Mouse (Mus musculus) layer of hippocampus, postnatal 10 days (tissue): Measurements from ENCODE around the gene Muc1. TPM values are rescaled to one million over a fixed set of nuclear protein-coding genes. Genes with fewer than 3 reads are reported as not detected.
A peak's percentile ranks its signal among the peaks of the same experiment; 100 is the strongest.

Experiments
- DNase-seq, 2 experiments: peaks; one replicate each; pipeline ENCODE4 v3.0.0; 2021; ENCODE audit warnings: low spot score in 2 of 2
- microRNA-seq, 2 experiments: library from miRNA; unstranded; fragments of <30 nt; microRNA quantifications; one replicate each; pipeline ENCODE4 v1.2.0; 2021
- total RNA-seq, 2 experiments: library from RNA; stranded (reverse); gene quantifications; 2 replicates each; pipeline ENCODE4 v1.2.3; 2021

The Muc1 gene
- total RNA-seq, 2 experiments from 2014 or later: 0.66 to 0.89 TPM

DNA sequence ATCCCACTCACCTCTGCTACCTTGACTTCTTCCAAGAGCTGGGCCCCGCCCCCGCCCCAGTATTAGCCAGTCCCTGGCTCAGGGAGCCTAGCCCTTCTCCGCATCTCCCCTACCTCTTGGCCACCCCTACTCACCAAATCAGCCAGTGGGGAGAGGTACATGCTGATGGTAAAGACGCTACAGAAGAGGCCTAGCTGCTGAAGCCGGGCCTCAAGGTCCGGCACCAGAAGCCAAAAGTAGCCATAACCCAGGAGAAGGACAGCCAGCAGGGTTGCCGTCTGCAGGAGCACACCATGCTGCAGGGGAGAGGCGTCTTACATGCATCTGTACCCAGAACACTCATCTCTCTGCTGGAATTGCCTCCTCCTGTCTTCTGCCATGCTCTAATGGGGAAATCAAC, 40.1 kb downstream of the Muc1 start:
- DNase-seq: no peak

DNA sequence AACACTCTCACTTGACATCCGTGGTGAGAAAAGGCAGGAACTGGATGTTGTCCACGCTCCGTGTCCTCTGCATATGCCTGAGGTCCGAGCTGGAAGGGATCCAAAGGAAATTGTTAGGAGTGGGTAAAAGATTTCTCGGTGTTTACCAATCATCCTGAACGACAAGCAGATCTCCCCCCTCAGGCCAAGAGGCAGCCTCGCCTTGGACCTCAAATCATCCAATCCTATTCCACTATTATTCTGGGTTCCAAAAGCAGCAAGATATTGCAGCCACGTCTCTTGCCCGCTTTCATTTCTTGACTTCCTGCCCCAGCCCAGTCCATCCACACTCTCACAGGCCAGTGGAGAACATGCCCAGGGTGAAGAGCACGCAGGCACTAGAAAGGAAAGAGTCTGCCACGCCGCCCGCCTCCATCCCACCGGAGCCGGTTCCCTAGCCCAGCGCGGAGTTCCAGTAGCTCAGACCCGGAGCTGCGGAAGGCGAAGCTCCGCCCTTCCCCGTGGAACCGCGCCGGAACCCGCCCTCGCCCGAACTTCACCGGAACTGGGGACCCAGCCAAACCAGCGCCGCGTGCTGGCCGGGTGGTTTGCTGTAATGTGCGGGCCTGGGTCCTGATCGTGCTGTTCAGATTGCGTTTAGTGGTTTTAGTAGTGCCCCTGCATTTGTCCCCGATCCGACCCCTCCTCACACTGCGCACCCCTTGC, 41.3 kb downstream of the Muc1 start, which contains the start of gene Slc50a1:
Gene Slc50a1 (minus strand): TSS at position 520 of the 705 bp plus-strand sequence.
- DNase-seq: peak; percentile 87 to 94

DNA sequence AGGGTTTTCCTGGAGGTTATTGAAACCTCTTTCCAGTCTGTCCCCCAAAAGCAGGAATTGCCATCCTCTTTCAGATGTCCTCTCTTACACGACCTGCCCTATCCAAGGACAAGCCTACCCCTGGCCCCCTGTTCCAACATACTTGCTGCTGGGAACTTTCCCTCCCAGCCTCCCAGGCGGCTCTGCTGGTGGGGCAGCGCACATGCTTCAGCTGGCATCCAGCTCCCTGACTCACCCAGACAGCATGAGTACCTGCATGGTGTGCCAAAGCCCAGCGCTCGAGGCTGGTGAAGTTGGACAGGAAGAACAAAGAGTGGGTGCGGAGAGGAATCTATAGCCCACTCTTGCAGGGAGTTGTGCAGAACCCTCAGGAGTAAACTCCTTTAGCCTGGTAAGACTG, 42.0 kb downstream of the Muc1 start:
- DNase-seq: peak; percentile 55 to 59

DNA sequence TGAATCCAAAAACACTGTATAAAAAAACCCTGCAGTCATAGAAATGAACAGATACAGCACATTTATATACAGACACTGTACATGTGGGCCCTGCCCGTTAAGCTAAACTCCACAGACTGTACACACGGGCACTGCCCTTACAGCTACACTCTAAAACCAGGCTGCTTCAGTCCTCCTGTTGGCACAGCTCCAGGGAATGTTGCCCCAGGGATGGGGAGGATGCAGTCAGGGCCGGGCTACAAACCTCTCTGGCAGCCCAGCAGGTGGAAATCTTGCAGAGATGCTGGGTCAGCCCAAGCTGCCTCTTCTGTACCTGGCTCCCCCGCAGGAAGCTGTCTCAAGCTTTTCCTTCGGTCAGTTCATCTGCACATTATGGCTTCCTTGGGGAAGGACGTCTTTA, 42.9 kb downstream of the Muc1 start:
- no peak for DNase-seq

DNA sequence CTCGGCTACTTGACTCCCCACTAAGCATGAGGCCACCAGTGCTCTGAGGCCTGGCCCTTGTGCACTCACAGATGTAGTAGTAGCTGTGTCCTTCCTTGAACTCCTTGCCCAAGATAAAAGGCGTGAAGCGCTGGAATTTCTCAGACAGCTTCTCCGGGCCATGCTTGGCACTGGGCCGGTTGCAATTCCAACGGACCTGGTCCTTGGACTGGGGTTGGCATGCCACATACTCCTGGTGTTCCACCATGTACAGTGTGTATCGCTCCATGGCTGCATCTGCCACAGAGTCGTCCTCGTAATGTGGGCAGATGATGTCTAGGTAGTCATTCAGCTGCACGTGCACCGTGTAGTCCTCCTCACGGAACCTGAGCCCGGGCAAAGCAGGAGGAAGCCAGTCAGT, 47.2 kb downstream of the Muc1 start:
- DNase-seq: no peak

DNA sequence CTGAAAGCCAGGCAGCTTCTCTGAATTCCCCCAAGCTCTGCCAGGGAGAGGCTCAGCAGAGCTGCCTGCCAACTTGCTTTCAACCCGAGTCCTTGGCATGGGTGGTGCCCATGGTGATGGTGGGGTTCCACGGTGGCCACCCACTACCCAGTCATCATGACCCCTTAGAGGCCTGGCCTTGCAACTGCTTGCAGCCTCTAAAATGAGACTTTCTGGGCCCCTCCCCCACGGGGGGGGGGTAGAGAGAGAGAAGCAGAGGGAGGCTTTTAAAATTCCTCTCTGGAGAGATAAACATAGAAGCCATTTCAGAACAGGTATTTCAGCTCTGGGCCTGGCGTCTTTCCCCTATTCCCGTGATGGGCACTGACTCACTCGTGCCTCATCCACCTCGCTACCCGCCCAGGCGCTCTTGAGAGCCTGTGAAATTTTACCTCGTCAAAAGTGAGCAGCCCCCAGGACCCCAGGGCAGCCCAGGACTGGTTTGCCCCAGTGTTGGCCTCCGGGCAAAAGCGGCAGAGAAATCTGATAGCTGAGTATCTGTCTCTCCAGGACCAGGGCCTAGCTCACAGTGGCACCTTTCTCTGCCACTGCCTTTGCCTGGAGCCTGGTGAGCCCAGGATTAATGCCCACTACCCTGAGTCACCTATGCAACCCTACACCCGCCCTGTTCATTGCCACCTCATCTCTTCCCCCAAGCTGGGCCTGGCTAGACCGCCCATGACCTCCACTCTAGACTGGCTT, 48.6 kb downstream of the Muc1 start:
- DNase-seq: peak in 1 of 2 experiments; percentile 40

DNA sequence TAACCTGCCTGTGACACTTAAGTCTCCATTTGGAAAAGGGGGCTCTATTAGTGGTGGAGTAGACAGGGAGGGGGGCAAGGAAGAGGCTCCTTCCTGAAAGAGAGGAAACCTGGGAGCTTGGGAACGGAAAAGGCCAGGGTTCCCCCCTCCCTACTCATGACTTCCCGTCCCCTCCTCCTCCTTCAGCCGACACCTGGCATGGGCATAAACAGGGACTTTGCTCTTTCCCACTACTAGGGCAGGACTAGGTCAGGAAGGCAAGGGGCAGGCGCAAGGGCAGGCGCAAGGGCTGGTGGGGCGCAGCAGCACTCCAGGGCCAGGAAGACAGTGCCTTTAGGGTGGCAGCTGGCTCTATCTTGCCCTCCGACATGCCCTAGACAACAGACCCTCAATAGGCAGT, 49.2 kb downstream of the Muc1 start:
- no peak for DNase-seq

DNA sequence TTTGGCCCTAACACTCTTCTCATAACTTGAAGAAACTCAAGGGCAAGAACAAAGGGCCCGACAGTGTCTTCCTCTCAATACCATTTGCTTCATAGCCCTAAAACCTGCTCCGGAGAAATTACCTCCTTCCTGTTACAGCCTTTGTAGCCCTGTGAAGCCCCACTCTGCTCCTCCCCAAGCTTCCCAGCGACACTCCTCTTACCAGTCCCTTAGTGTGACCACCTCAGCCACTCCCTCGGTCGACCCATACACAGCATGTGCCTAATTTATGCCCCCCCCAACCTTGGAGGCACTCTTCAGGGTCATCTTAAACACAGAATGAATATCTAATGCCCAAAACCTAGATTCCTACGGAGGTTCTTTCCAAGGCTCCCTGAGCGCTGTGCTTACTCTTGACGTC, 49.8 kb downstream of the Muc1 start:
- no peak for DNase-seq

DNA sequence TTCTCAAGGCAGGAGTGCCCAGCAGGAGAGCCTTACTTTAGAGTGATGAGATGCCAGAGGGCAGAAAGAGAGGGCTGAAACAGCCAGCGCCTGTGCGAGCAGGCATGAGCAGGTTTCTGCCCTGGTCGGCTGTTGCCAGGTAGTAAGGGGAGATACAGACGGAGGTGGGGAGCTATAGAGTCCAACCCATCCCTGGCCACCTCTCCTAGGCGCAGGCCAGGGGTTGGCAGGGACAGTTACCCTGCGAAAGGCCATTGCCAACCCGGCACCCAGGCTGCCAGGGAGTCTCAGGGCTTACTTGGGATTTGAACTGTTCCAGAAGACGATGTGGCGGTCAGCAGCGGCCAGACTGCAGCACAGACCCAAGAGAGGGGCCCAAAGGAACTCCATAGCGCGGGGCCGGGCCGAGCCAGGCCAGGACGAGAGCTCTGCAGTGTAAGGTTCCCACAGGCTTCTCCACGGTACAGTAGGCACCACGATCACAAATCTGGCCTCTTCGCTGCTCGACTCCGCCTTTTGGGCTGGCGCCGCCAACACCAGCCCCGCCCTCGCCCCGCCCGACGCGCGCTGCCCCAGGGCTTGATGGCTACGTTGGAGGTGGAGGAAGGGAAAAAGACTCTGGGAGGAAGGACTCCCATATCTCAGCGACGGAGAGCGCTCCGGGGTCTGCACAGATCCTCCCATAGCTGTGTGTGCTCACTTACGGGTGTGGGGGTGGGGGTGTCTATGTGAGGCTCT, 50.5 kb downstream of the Muc1 start:
- DNase-seq: peak; percentile 71 to 74

DNA sequence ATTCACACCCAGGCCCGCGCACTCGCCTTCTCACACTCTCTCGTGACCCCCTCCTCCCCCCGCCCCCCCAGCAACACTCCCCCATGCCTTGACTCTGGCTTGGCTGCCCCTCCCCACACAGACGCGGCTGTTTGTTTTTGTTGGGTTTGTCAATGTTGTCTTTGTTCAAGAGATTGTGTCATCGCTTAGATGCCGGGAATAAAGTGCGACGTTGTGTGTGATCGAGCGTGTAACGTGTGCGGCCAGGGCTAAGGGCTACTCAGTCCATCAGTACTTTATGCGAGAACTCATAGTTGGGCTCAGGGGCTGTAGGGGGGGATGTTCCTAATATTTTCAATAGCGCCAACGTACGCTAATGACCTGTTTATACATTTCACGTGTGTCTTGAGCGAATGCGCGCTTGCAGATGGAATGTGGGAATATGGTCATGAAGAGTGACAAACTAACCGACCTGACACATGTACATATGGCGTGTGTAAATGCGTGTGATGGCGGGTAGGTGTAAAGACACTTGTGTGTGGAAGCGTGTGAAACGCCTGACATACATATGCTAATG, 51.3 kb downstream of the Muc1 start:
- peak in 1 of 2 experiments; percentile 34 for DNase-seq

DNA sequence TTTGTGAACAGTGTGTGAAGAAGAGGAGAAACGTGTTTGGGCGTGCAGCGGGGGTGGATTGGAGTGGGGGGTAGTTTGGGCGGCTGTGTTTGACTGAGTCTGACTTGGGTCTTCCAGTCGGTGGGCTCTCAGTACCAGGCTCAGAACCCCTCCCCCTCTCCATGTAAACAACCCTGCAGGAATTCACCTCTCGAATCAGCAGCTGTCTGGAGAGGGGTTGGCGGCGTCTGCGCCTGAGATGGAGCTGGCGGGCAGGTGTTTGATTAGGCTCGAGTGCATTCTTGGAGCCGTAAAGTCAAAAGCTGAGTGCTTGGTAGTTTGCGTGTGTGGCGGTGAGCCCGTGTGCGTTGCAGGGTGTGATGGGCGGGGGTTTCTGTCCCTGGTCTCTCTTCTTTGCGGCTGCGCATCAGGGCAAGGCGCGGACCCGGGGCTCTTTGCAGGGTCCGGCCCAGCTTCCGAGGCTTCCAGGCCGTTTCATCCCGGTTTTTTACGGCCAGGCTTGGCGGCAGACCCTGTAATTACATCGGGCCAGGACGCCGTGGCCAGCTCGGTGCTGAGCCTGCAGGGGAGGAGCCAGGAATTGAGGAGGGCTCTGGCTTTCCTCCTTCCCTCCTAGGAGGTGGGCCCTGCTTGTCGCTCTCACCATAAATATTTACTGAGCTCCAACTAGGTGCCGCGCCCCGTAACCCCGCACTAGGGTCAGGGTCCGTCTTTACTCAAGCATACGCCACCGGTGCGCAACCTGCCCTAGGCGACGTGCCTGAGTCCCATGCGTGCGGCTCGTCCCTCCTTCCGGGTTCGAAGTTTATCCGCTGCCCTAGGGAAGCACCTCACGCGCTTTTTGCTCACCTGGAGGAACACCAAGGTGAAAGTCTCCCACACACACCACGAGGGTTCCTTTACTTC, 52.0 kb downstream of the Muc1 start, which contains the start of gene Efna1:
Gene Efna1 (minus strand): TSS at position 537 of the 906 bp plus-strand sequence.
- DNase-seq: peak; percentile 29 to 50

DNA sequence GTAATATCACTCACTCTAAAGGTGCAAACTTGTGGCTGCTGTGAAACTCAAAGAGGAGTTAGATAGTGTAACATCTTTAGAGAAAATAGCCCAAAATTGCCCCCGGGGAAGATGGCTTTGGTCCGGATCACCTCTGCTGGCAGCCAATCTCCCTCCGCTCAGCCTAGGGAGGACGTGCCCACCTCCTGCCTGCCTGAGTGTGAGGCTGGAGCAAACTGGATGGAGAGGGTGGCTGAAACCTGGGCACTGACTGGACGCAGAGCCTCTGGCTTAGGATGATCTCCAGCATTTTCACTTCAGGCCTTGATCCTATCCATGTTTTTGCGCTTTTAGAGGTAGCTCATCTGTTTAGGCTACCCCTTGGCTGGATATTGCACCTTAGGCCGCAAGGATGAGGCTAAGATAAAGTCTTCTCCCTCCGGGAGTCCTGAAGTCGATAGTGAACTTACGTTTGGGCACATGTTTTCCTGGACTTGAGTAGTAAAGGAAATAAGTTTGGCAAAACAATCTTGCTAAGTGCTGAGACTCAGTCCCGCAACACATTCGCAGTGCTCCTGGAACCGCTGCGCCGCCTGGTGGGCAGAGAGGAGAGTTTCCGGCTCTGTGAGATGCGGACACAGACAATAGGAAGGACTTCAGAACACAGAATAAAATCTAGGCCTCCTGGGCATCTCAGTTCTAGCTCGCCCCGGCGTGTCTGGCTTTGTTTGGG, 52.9 kb downstream of the Muc1 start:
- DNase-seq: peak; percentile 84 to 90

DNA sequence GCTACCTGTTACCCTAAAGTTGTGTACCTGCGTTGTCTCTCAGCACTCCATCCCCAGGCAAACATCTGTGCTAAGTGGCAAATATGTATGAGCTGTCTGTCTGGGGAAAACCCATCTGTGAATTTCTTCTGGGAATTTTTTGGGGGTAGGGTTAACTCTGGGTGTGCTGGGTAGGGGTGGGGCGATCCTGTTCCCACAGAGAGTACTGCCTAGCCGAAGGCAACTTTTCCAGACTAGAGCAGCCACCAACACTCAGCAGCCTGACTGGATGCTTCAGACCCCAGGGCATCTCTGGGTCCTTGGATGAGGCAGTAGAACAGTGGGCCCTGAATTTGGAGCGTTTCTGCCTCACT, 53.4 kb downstream of the Muc1 start:
- DNase-seq: no peak

Small RNA genes within 50 kb of the gene (microRNA-seq; reads per million reads assigned to microRNA genes)
- 6,307 to 8,460 reads per million in 2 experiments for gene Mir92b

Other genes starting within 250 kb of the Muc1 start
- 100 to 1,000 TPM; 164 to 173 TPM for gene Rusc1, start 135.7 kb upstream of the Muc1 start, total RNA-seq
- under 1 TPM in 1 of 2 experiments, not detected in 1; 0.18 TPM for gene Gm43738, start 128.0 kb upstream of the Muc1 start, total RNA-seq
- 100 to 1,000 TPM; 159 to 162 TPM for gene Fdps, start 127.1 kb upstream of the Muc1 start, total RNA-seq
- under 1 TPM; 0.22 to 0.48 TPM for gene Pklr, start 92.9 kb upstream of the Muc1 start, total RNA-seq
- 10 to 100 TPM; 30.9 to 35.1 TPM for gene Hcn3, start 68.9 kb upstream of the Muc1 start, total RNA-seq
- 10 to 100 TPM; 52.0 to 55.9 TPM for gene Clk2, start 64.3 kb upstream of the Muc1 start, total RNA-seq
- gene Scamp3, start 51.6 kb upstream of the Muc1 start, total RNA-seq: 10 to 100 TPM; 79.4 to 79.6 TPM
- gene Fam189b, start 45.9 kb upstream of the Muc1 start, total RNA-seq: 10 to 100 TPM; 65.8 to 69.5 TPM
- gene Gba, start 26.1 kb upstream of the Muc1 start, total RNA-seq: 10 to 100 TPM; 57.9 to 58.7 TPM
- gene Thbs3, start 13.9 kb upstream of the Muc1 start, total RNA-seq: 10 to 100 TPM; 45.2 to 48.4 TPM
- 100 to 1,000 TPM in 1 of 2 experiments, 10 to 100 TPM in 1; 92.8 to 109 TPM for gene Mtx1, start 2.0 kb upstream of the Muc1 start, total RNA-seq
- gene Krtcap2, start 16.9 kb downstream of the Muc1 start, total RNA-seq: 10 to 100 TPM; 72.8 to 95.1 TPM
- 100 to 1,000 TPM; 101 to 112 TPM for gene Trim46, start 17.3 kb downstream of the Muc1 start, total RNA-seq
- 10 to 100 TPM; 53.3 to 66.3 TPM for gene Dpm3, start 30.3 kb downstream of the Muc1 start, total RNA-seq
- gene Slc50a1, start 41.5 kb downstream of the Muc1 start, total RNA-seq: 10 to 100 TPM; 27.6 to 29.8 TPM
- 1 to 10 TPM; 6.4 to 7.2 TPM for gene Efna1, start 52.1 kb downstream of the Muc1 start, total RNA-seq
- gene Efna3, start 93.9 kb downstream of the Muc1 start, total RNA-seq: 10 to 100 TPM; 59.9 to 63.1 TPM
- gene Efna4, start 109.0 kb downstream of the Muc1 start, total RNA-seq: 1 to 10 TPM; 2.7 to 3.4 TPM
- gene Adam15, start 120.9 kb downstream of the Muc1 start, total RNA-seq: 100 to 1,000 TPM; 102 to 105 TPM
- under 1 TPM; 0.51 to 0.71 TPM for gene Dcst2, start 132.9 kb downstream of the Muc1 start, total RNA-seq
- gene Dcst1, start 136.2 kb downstream of the Muc1 start, total RNA-seq: under 1 TPM in 1 of 2 experiments, not detected in 1; 0.59 TPM
- gene Zbtb7b, start 165.7 kb downstream of the Muc1 start, total RNA-seq: 1 to 10 TPM; 6.6 to 8.7 TPM
- 1 to 10 TPM in 1 of 2 experiments, not detected in 1; 3.5 TPM for gene Lenep, start 173.7 kb downstream of the Muc1 start, total RNA-seq
- 10 to 100 TPM; 28.8 to 33.6 TPM for gene Flad1, start 182.8 kb downstream of the Muc1 start, total RNA-seq
- gene Cks1b, start 189.3 kb downstream of the Muc1 start, total RNA-seq: 10 to 100 TPM in 1 of 2 experiments, 1 to 10 TPM in 1; 9.8 to 10.9 TPM
- 10 to 100 TPM; 14.7 to 15.1 TPM for gene Shc1, start 189.4 kb downstream of the Muc1 start, total RNA-seq
- 10 to 100 TPM; 48.5 to 52.3 TPM for gene Pygo2, start 201.2 kb downstream of the Muc1 start, total RNA-seq
- gene Pbxip1, start 207.6 kb downstream of the Muc1 start, total RNA-seq: 10 to 100 TPM; 43.3 to 45.2 TPM
- gene Pmvk, start 225.5 kb downstream of the Muc1 start, total RNA-seq: 10 to 100 TPM; 44.0 to 46.9 TPM